Mouse (Mus musculus): Measurements from ENCODE around the gene Cylc1. TPM values are rescaled to one million over a fixed set of nuclear protein-coding genes. Genes with fewer than 3 reads are reported as not detected.

Cylc1 gene
- total and polyA plus RNA-seq, 3 experiments, result not detected

DNA sequence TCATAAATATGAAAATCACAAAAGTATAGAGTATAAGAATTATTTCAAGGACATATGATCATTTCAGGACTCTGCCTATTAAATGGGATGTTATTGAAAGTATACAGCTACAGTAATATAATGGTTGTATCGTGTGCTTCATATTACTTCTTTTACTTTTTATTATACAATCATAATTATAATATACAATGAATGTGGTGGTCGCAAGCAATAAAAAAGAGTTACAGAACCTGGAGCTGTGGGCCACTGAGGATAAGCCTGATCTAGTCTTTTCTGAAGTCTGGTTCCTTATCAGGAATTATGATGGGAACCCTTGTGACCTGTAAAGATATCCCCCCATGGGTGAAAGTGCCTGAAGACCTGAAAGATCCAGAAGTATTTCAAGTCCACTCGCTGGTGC is 57.8 kb downstream of the Cylc1 start, which contains the start of gene Gm10112:
Gene Gm10112 (plus strand): TSS at position 301 of the 400 bp plus-strand sequence.
- no peaks in the 10 kb centered on the region for H3K79me2 ChIP-seq (replicated peaks; ENCODE audit: control insufficient read depth, extremely low read depth, insufficient read depth, poor library complexity, severe bottlenecking)
- no peaks in the 10 kb centered on the region for H3K36me3 ChIP-seq (replicated peaks in 1 of 2; ENCODE audit: control insufficient read depth in 1 of 2, insufficient read depth in 1 of 2, low read length in 1 of 2)
- in situ Hi-C loops (cut with MboI; ENCODE audit: low pct_ligation_motif_present, low pct_unique_long_range_greater_than_20kb, low sequenced_read_pairs), result no loop called here
- peaks cover 5% of the 10 kb centered on the region for H3K9me3 ChIP-seq (replicated peaks; ENCODE audit: low read length)
- H3K4me3 ChIP-seq (replicated peaks in 1 of 3; ENCODE audit: low read depth in 2 of 3, low read length in 2 of 3, poor library complexity in 1 of 3), result no peak within 1 kb of the TSS
- no peak for DNase-seq (ENCODE audit: extremely low read depth)
- H3K9ac ChIP-seq (ENCODE audit: insufficient read depth, low read depth), result no peak within 1 kb of the TSS
- TF ChIP-seq SMC3 (IDR thresholded peaks at IDR 0.05; ENCODE audit: low read depth, low read length) (no peak), CTCF (conservative IDR thresholded peaks at IDR 0.05 in 1 of 2, IDR thresholded peaks at IDR 0.05 in 1 of 2; ENCODE audit: low read depth in 2 of 2, low read length in 2 of 2) (no peak), BHLHE40 (IDR thresholded peaks at IDR 0.05; ENCODE audit: low read depth, low read length) (no peak), POLR2AphosphoS2 (IDR thresholded peaks at IDR 0.05; ENCODE audit: low read depth, low read length) (no peak), MEF2A (IDR thresholded peaks at IDR 0.05; ENCODE audit: borderline replicate concordance, low read depth, low read length) (no peak), EP300 (IDR thresholded peaks at IDR 0.05; ENCODE audit: low read length) (no peak), TBP (conservative IDR thresholded peaks at IDR 0.05; ENCODE audit: low read depth, low read length) (no peak), RAD21 (IDR thresholded peaks at IDR 0.05; ENCODE audit: low read depth, low read length) (no peak), SIN3A (IDR thresholded peaks at IDR 0.05; ENCODE audit: low read length) (no peak), JUND (conservative IDR thresholded peaks at IDR 0.05; ENCODE audit: low read depth, low read length) (no peak), ELF1 (IDR thresholded peaks at IDR 0.05; ENCODE audit: low read depth, low read length) (no peak), UBTF (IDR thresholded peaks at IDR 0.05; ENCODE audit: low read depth, low read length) (no peak), ZMIZ1 (IDR thresholded peaks at IDR 0.05; ENCODE audit: low read depth, low read length) (no peak), PAX5 (IDR thresholded peaks at IDR 0.05; ENCODE audit: low read length) (no peak), MAX (IDR thresholded peaks at IDR 0.05; ENCODE audit: low read length) (no peak), MXI1 (IDR thresholded peaks at IDR 0.05; ENCODE audit: low read depth, low read length) (no peak), MAZ (IDR thresholded peaks at IDR 0.05; ENCODE audit: low read depth, low read length) (no peak), MAFK (IDR thresholded peaks at IDR 0.05; ENCODE audit: insufficient replicate concordance, low read length) (no peak), POLR2A (IDR thresholded peaks at IDR 0.05; ENCODE audit: low read depth, low read length) (no peak), TCF12 (IDR thresholded peaks at IDR 0.05; ENCODE audit: low read depth, low read length) (no peak)
- no peaks in the 10 kb centered on the region for H3K27me3 ChIP-seq (replicated peaks)
- no peak within 1 kb of the TSS for H3K27ac ChIP-seq (ENCODE audit: insufficient read depth, low read depth)
- dilution Hi-C loops (cut with MboI; ENCODE audit: extremely low pct_ligation_motif_present, extremely low pct_unique_long_range_greater_than_20kb, low sequenced_read_pairs), result no loop called here
- no peak within 1 kb of the TSS for H3K4me2 ChIP-seq (ENCODE audit: insufficient read depth, low read depth, poor library complexity, severe bottlenecking)
- H3K4me1 ChIP-seq (ENCODE audit: control insufficient read depth in 1 of 2, insufficient read depth in 2 of 2), result no peaks in the 10 kb centered on the region

Other genes with a start within 250 kb of the Cylc1 start
- gene Gm10112, start 57.9 kb downstream of the Cylc1 start, total RNA-seq (2012; rRNA removed), result not detected in 2 replicates
- gene Gm10112, start 57.9 kb downstream of the Cylc1 start, total RNA-seq (2014; rRNA removed), result not detected in 2 replicates
- gene Gm10112, start 57.9 kb downstream of the Cylc1 start, polyA plus RNA-seq (2012; ENCODE audit: insufficient read length, low read depth), result not detected in 2 replicates